Mouse (Mus musculus) lung, postnatal 0 days (tissue): ENCODE measurements around the gene Klc2. TPM values are rescaled to one million over a fixed set of nuclear protein-coding genes. Genes with fewer than 3 reads are reported as not detected.

Source experiments
- ATAC-seq: fragments of 200-750 bp; cut with Nextera tagmentation; 2 replicates; pipeline ENCODE4 v1.8.0; 2017; ENCODE audit warnings: moderate library complexity
- DNase-seq: peaks from one replicate; pipeline ENCODE4 v3.0.0-alpha.2; 2016; ENCODE audit warnings: low spot score
- H3K27ac ChIP-seq: fragments of 300-500 bp; sonication (generic); 2 replicates; pipeline ENCODE4 v1.5.1; 2014; ENCODE audit warnings: antibody characterized with exemption, mild to moderate bottlenecking, low read length, mixed read lengths
- H3K27me3 ChIP-seq: fragments of 300-500 bp; sonication (generic); replicated peaks from 2 replicates; pipeline ENCODE4 v1.6.1; 2014; ENCODE audit warnings: low read length, mixed read lengths; ENCODE audit not compliant: insufficient read depth
- H3K36me3 ChIP-seq: fragments of 300-500 bp; sonication (generic); 2 replicates; pipeline ENCODE4 v1.6.1; 2014; ENCODE audit warnings: low read length, mixed read lengths; ENCODE audit not compliant: insufficient read depth
- H3K4me1 ChIP-seq: fragments of 300-500 bp; sonication (generic); 2 replicates; pipeline ENCODE4 v1.6.1; 2014; ENCODE audit warnings: antibody characterized with exemption, low read depth, low read length, mixed read lengths; ENCODE audit not compliant: insufficient read depth
- H3K4me2 ChIP-seq: fragments of 300-500 bp; sonication (generic); replicated peaks from 2 replicates; pipeline ENCODE4 v1.6.1; 2014; ENCODE audit warnings: low read depth, mild to moderate bottlenecking, low read length, moderate library complexity, mixed read lengths
- H3K4me3 ChIP-seq: fragments of 300-500 bp; sonication (generic); 2 replicates; pipeline ENCODE4 v1.5.1; 2014; ENCODE audit warnings: low read depth, low read length
- H3K9ac ChIP-seq: fragments of 300-500 bp; sonication (generic); replicated peaks from 2 replicates; pipeline ENCODE4 v1.6.1; 2014; ENCODE audit warnings: low read depth, mild to moderate bottlenecking
- H3K9me3 ChIP-seq: fragments of 300-500 bp; sonication (generic); 2 replicates; pipeline ENCODE4 v1.6.1; 2016; ENCODE audit warnings: low read length, mixed read lengths
- CTCF ChIP-seq: IDR thresholded peaks from 2 replicates; pipeline ENCODE4 v1.5.1; 2016; ENCODE audit warnings: antibody characterized with exemption, mild to moderate bottlenecking
- EP300 ChIP-seq: IDR thresholded peaks from 2 replicates; pipeline ENCODE4 v1.6.1; 2016; ENCODE audit warnings: antibody characterized with exemption, mild to moderate bottlenecking, control low read depth
- WGBS: fragments of 180-500 bp; shearing (Covaris S2); extraction: QIAGEN DNeasy Blood & Tissue Kit; methylation state at CpG from one replicate; pipeline ENCODE4 v1.1.7; 2014; 5-methylcytosine and 5-hydroxymethylcytosine counted together
- polyA plus RNA-seq: library from polyadenylated mRNA; unstranded; fragments of >200 nt; fragmentation: Nextera tagmentation; extraction: Ambion mirVana; gene quantifications from 2 replicates; pipeline ENCODE4 v1.2.1, GENCODE M21; 2015

Klc2 gene
- polyA plus RNA-seq, 1 experiment from 2014 or later = 10.8 TPM

GRCm38 (mm10) chr19:5082596-5082995, 35.8 kb downstream of the Klc2 start:
- ATAC-seq (no peak), DNase-seq (no peak)
- no peaks in the 10 kb centered on the region for H3K4me1 ChIP-seq
- no peak overlapping the region for H3K27ac ChIP-seq
- 60% methylated on average over 24 of the region's 24 CpGs for WGBS
- peaks cover 48% of the 10 kb centered on the region for H3K27me3 ChIP-seq
- no peaks in the 10 kb centered on the region for H3K36me3 ChIP-seq
- no peak overlapping the region for H3K4me2 ChIP-seq
- no peak for TF ChIP-seq CTCF
- TF ChIP-seq EP300 = no peak
- no peak overlapping the region for H3K9ac ChIP-seq
- no peaks in the 10 kb centered on the region for H3K9me3 ChIP-seq
- H3K4me3 ChIP-seq = no peak overlapping the region

DNA sequence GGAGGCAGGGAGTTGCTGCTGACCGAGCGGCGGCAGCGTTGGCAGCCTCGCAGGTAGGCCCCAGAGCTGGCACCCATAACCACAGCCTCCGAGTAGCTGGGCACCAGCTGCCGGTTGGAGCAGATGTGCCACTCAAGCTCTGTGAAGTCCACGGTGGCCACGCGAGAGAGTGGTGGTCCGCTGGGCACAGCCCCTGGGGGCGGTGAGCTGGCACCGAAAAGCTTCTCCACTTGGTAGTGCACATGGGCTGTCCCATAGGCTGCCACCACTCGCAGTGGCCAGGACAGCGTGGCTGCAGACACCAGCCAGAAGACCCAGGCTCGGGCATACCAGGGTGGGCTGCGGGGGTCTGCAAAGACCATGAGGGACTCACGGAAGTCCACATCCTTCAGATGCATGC, 36.4 kb downstream of the Klc2 start:
- whole genome bisulfite sequencing = 59% methylated on average over 15 of the region's 18 CpGs
- H3K27ac ChIP-seq = no peak overlapping the region
- TF ChIP-seq CTCF (no peak), EP300 (no peak)
- peaks cover 48% of the 10 kb centered on the region for H3K27me3 ChIP-seq
- H3K4me2 ChIP-seq = no peak overlapping the region
- no peaks in the 10 kb centered on the region for H3K36me3 ChIP-seq
- DNase-seq (no peak), ATAC-seq (no peak)
- no peak overlapping the region for H3K4me3 ChIP-seq
- H3K9ac ChIP-seq = no peak overlapping the region
- no peaks in the 10 kb centered on the region for H3K9me3 ChIP-seq
- no peaks in the 10 kb centered on the region for H3K4me1 ChIP-seq

GRCm38 (mm10) chr19:5079279-5079678, 39.1 kb downstream of the Klc2 start:
- DNase-seq (no peak), ATAC-seq (no peak)
- no peak overlapping the region for H3K4me3 ChIP-seq
- no peak overlapping the region for H3K27ac ChIP-seq
- WGBS = 87% methylated on average over 1 of the region's 1 CpGs
- H3K36me3 ChIP-seq = no peaks in the 10 kb centered on the region
- no peaks in the 10 kb centered on the region for H3K4me1 ChIP-seq
- H3K27me3 ChIP-seq = peaks cover 28% of the 10 kb centered on the region; the same call in 1 of the 2 replicates
- no peak overlapping the region for H3K4me2 ChIP-seq
- H3K9ac ChIP-seq = no peak overlapping the region
- TF ChIP-seq CTCF (no peak), EP300 (no peak)
- no peaks in the 10 kb centered on the region for H3K9me3 ChIP-seq

GRCm38 (mm10) chr19:5073518-5073917, 44.8 kb downstream of the Klc2 start:
- no peak overlapping the region for H3K27ac ChIP-seq
- no peak overlapping the region; the same call in 1 of the 2 replicates for H3K4me2 ChIP-seq
- 0 out of 2 replicates have a peak, but pooled peaks cover 8% of the 10 kb centered on the region for H3K27me3 ChIP-seq
- no peak overlapping the region for H3K9ac ChIP-seq
- H3K36me3 ChIP-seq = no peaks in the 10 kb centered on the region
- 0 out of 2 replicates have a peak, but pooled peaks have one; percentile 20 for TF ChIP-seq EP300
- no peak for TF ChIP-seq CTCF
- DNase-seq (no peak), ATAC-seq (no peak)
- WGBS = 23% methylated on average over 5 of the region's 5 CpGs
- peaks cover under 1% of the 10 kb centered on the region; the same call in 1 of the 2 replicates for H3K4me1 ChIP-seq
- no peak overlapping the region for H3K4me3 ChIP-seq
- H3K9me3 ChIP-seq = no peaks in the 10 kb centered on the region

GRCm38 (mm10) chr19:5073028-5073427, 45.3 kb downstream of the Klc2 start:
- Histone ChIP-seq H3K27me3 (0 out of 2 replicates have a peak, but pooled peaks cover 11% of the 10 kb centered on the region), H3K4me3 (peak overlapping the region; percentile 41), H3K9me3 (no peaks in the 10 kb centered on the region), H3K27ac (no peak overlapping the region), H3K4me2 (peak overlapping the region; percentile 70), H3K9ac (no peak overlapping the region), H3K4me1 (peaks cover 6% of the 10 kb centered on the region; the same call in 1 of the 2 replicates), H3K36me3 (no peaks in the 10 kb centered on the region)
- no peak for TF ChIP-seq EP300
- peak; percentile 74 for TF ChIP-seq CTCF
- ATAC-seq (peak; percentile 47), DNase-seq (peak; percentile 67)
- WGBS = 1% methylated on average over 15 of the region's 15 CpGs

DNA sequence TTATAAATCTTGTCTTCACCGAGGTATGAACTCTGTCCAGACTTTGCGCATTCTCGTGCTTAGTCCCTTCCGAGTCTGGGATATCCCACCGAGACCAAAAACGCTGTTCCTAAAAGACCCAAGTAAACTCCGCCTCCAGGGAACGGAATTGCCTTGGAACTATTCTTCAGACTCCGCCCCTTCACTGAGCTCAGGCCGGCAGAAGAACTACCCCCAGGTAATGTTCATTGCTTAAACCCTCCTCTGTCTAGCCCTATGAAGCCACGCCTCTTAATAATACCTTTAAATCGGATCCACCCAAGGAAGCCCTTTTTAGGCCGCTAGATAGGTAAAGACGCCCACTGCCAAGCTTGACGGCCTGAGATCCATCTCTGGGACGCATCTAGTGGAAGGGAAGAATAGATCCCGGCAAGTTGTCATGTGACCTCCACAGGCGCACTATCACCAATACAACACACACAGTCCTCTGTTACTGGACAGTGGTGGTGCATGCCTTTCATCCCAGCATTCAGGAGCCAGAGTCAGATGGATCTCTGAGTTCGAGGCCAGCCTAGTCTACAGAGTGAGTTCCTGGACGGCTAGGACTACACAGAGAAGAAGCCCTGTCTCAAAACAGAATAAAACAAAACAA, 45.9 kb downstream of the Klc2 start:
- DNase-seq = peak; percentile 60
- Histone ChIP-seq H3K4me2 (peak overlapping the region; percentile 70), H3K9ac (no peak overlapping the region), H3K27me3 (0 out of 2 replicates have a peak, but pooled peaks cover 11% of the 10 kb centered on the region), H3K27ac (peak overlapping the region; percentile 11; the same call in 1 of the 2 replicates), H3K36me3 (no peaks in the 10 kb centered on the region), H3K4me3 (peak overlapping the region; percentile 41), H3K9me3 (no peaks in the 10 kb centered on the region), H3K4me1 (peaks cover 7% of the 10 kb centered on the region; the same call in 1 of the 2 replicates)
- 3% methylated on average over 20 of the region's 20 CpGs for WGBS
- ATAC-seq = peak; percentile 6
- TF ChIP-seq CTCF (no peak), EP300 (no peak)
